Mouse (Mus musculus) adrenal gland, adult 18-20 months (tissue): ENCODE data around the gene Dnajb5. TPM values are rescaled to one million over a fixed set of nuclear protein-coding genes. Genes with fewer than 3 reads are reported as not detected.
A peak's percentile ranks its signal among the peaks of the same experiment; 100 is the strongest.

ENCODE experiments used
- DNase-seq, 2 experiments: peaks; one replicate each; pipeline ENCODE4 v3.0.0; 2021 to 2022; ENCODE audit warnings: low spot score in 2 of 2
- long read RNA-seq, 2 experiments: library from polyadenylated mRNA; stranded (forward); transcript quantifications; one replicate each; pipeline ENCODE4 v2.0.0; 2021
- total RNA-seq, 2 experiments: library from RNA; stranded (reverse); gene quantifications; 1 replicate in 1 of 2; 2 replicates in 1 of 2; pipeline ENCODE4 v1.2.3; 2021

The Dnajb5 gene
- 10 to 100 TPM; 17.0 to 24.2 TPM for total RNA-seq
- long read RNA-seq, experiment 1, full-length matches to known transcripts: 4 of 5 reads
- long read RNA-seq, experiment 1, partial matches to known transcripts: 1 of 5 reads
- long read RNA-seq, experiment 1, other reads (novel, unspliced or antisense): 0 of 5 reads
- long read RNA-seq, experiment 2, partial matches to known transcripts: 0 of 3 reads
- long read RNA-seq, experiment 2, other reads (novel, unspliced or antisense): 0 of 3 reads

DNA sequence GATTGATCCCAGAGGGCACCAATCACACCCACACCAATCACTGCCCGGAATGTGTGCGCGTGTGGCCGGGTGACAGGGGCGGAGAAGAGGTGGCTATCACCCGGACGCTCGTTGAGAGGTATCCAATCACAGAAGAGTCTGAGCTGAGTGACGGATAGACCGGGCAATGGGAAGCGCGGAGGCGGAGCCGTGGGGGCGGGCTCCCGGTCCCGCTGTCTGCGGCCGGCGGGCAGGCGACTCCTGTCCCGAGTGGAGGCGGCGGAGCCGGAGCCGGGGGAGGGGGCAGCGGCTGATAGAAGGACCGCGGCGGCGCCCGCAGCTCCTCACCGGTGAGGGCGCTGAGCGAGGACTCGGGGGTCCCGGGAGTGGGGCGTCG, at the start of gene Dnajb5:
Gene Dnajb5, plus strand, starts transcription at position 139 of the 376 bp plus-strand sequence.
- peak; percentile 97 for DNase-seq

DNA sequence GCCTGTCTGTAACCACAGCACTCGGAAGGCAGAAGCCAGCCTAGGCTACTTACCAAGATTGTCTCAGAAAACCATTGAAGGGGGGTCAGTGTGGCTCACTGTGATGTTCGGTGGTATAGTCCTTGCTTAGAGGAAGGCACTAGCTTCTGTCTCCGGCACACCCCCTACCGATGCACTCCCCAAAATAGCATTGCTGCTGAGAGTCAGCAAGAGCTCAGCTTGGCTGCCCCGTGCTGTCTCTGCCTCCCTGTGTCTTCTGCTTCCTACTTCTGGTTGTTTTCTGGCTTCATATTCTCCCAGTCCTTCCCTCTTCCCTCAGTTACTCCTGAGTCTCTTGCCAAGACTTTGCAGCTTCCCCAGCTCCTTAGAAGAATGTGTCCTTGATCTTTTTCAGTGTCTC, 48.7 kb upstream of the Dnajb5 start:
- no peak for DNase-seq

DNA sequence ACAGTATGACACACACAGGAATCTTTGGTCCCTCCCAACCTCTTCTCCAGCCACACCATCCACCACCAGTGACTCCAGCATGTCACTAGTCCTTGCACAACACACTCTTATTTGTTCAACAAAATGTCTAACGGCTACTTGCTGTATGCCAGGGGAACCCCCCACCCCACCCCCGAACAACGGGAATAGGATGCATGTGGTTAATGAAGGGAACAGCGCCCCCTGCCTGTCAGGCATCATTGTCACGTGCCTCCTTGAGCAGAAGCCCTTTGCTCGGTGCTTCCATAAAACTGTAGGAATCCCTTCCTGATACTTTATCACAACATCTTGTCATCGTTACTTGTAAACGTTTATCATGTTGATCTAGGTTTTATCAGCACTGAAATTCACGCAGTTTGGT, 47.4 kb upstream of the Dnajb5 start:
- no peak for DNase-seq

DNA sequence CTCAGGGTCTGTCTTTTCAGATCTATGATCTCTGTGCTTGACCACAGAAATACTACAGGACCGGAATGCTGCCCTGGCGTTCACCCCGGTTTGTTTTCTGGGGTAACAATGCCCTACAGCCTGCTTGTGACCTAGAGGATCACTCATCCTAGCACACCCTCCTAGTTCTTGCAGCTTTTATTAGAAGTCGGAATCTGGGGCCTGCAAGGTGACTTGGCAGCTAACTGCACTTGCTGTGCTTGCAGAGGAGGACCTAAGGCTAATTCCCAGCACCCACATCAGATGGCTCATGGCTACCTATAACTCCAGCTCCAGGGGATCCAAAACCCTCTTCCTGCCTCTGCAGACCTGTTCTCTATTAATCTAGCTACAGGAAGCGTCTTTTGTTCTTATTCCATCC, 46.9 kb upstream of the Dnajb5 start:
- DNase-seq: no peak

DNA sequence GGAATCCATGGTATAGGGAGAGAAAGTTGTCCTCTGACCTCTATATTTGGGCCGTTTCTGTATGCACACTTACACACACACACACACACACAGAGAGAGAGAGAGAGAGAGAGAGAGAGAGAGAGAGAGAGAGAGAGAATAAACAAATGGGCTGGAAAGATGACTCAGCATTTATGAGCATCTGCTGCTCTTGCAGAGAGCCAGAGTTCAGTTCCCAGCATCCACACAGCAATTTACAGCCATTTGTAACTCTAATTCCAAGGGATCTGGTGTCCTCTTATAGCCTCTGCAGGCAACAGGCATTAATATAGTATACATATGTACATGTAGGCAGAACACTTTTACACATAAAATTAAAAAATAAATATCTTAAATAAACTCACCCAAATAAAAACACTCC, 45.7 kb upstream of the Dnajb5 start:
- DNase-seq: no peak

DNA sequence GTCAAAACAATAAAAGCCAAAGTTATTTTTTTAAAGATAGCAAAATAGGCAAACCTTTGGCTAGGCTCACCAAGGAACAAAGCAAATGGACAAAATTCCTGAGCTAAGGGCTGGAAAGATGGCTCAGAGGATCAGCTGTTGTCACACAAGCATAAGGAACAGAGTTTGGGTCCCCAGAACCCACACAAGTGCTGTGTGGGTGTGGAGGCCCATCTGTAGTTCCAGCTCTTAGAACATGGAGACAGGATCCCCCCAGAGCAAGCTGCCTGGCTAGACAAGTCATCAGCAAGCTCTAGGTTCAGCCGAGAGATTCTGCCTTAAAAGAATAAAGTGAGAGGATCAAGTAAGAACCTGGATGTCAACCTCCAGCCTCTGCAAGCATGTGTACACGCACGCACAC, 45.1 kb upstream of the Dnajb5 start:
- DNase-seq: no peak

DNA sequence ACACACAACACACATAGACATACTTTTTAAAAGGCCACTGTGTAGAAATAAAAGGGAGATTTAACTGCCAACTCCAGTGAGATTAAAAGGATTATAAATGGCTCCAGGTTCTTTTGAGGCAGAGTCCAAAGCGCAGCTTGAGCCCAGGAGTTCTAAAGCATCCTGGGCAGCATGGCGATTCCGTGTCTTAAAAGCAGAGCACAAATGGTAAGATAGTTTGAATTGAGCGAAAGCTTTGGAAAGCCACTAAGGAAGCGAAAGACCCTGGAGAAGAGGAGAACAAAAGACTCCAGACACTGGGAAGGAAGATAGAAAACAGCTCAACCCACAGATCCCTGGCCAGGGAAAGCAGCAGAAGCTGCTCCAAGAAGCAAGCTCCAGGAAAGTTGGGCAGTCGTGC, 44.6 kb upstream of the Dnajb5 start:
- no peak for DNase-seq

DNA sequence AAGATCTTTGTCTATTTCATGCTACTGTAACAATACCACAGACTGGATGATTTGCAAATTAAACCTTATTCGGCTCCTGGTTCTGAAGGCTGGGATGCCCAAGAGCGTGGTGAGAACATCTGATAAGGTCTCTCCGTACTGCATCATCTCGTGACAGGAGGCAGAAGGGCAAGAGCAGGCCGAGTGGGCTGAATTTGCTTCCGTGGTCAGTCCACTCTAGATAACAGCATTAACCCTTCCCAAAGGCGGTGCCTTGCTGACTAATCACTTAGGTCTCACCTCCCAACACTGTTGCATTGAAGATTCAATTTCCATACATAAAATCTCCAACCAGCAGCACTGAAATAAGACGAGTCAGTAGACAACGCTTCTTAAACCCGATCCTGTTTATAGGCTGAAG, 36.2 kb upstream of the Dnajb5 start:
- DNase-seq: no peak

DNA sequence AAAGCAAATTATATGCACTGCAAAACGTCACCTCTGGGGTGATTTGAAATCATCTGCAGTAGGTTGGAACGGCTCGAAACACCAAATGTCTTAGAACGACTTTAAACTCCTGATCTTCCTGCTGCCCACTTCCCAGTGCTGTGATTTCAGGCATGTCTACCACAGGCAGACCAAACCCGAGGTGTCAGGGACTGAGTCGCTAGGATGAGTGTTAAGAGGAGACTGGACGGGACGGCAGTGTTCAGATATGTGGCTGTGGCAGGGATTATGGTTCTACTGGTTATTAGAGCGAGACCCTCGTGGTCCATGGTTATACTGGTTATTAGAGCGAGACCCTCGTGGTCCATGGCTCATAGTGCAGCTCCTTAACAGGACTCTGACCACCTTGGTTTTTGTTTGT, 34.3 kb upstream of the Dnajb5 start:
- no peak for DNase-seq

DNA sequence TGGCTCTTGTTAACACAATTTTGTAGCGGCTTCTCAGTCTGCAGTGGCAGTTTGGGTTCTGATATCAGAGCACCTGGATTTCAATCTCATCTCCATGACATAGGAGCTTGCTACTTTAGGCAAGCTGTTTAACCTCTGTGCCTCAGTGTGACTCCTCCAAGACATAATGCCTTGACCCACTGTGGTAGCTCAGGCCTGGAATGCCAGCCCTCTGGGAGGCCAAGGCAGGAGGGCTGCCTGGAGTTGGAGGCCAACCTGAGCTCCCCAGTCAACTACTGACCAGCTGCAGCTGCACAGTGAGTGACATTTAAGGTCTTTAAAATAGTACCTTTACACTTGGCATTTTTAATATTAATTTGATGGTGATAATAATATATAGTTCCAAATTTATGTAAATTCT, 33.6 kb upstream of the Dnajb5 start:
- no peak for DNase-seq

DNA sequence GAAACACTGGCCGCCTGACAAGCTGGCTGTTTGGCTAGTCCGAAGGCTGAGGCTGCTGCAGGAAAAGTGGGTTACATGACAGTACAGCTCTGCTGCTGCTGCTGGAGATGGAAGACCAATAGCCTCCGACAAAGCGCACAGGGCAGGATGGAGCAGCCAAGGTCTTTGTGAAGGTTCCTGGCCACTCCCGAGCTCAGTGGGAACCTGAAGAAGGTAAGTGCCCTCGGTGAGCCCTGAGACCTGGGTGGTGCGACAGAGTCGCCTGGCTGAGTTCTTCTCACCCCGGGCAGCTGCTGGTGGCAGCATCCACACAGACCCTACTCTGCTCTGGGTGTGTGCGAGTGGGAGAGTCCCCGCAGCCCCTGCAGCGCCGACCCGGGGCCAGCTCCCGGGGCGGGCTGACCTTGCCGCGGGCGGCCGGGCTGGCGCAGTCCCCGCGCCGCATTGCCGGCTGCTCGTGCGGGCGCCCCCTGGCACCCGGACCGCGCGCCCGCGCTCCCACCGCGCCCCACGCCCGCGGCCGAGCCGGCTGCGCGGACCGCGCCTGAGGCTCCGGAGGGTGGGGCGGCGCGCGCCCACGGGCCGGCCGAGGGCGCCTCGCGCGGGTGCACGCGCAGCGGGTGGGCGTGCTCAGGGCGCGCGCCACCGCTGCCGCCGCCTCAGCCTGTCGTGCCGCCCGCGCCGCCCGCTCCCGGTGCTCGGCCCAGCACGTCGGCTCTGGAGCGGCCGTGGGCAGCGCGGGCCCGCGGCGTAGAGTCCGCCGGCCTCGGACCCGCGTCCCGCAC, 32.8 kb upstream of the Dnajb5 start, which contains the start of gene Phf24:
Gene Phf24, plus strand, starts transcription at position 44 of the 785 bp plus-strand sequence.
- DNase-seq: peak; percentile 17 to 31

DNA sequence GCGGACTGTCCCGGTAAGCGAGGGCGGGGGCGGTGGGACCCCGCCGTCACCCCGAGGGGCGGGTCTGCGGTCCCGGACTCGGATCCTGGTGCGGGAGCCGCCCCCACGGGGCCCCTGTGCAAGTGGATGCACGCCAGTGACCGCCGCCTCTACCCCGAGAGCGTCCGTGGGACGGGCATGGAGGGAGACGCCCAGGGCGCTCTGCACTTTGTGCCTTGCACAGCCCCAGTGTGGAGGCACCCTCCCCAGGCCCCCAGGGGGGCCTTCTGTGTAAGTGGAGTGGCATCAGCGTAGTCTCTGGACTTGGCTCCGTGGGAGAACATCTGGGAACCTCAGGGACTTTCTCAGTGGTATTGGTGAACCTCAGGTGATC, 32.2 kb upstream of the Dnajb5 start:
- no peak for DNase-seq

DNA sequence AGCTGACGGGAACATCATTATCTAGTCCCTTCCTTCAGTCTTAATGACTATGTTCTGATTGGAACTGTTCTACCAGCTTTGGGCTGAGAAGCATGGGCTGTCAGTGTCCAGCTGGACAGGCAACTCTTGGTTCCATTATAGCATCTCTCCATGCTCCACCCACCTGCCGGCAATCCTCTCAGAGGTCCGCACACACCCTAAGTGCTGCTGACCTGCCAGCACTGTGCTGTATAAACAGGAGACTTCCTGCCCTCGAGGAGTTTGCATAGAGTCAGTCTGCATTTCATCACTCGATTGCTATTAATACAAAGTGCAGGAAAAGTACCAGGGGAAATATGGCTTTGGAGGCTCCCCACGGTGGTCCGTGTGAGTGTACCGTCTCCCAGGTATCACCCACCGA, 28.9 kb upstream of the Dnajb5 start:
- DNase-seq: no peak

DNA sequence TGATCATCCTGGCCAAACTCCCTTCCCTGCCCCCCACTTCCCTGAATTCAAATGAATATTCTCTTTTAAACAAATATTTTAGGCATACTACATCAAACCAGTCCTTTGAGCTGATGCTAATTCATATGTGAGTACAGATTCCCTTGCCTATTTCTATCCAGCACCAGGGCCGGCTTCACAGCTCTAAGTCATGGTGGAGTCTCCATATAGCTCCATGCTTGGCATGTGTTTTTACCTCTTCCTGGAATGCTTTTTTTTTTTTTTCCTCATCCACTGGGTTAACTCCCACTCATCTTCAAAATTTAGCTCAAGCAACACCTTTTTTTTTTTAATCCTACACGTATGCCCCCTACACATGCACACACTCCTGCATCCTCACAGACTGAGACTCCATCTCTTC, 28.1 kb upstream of the Dnajb5 start:
- no peak for DNase-seq

DNA sequence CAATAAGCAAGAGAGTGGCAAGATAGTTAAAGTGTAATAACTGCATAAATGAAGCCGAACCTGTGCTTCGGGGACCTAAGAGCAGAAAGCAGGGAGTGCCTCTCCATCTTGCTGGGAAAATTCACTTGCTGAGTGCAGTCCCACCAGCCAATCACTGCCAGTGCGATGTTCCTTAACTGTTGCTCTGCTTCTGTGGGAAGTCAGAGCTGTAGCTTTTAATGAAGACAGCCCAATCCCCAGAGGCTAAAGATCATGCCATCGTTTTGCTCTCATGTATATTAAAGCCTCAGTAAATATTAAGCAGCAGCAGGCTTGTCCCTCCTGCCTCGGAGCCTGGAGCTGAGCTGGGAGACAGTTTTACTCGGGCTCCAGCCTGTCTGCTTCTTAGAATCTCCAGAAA, 27.6 kb upstream of the Dnajb5 start:
- DNase-seq: no peak

DNA sequence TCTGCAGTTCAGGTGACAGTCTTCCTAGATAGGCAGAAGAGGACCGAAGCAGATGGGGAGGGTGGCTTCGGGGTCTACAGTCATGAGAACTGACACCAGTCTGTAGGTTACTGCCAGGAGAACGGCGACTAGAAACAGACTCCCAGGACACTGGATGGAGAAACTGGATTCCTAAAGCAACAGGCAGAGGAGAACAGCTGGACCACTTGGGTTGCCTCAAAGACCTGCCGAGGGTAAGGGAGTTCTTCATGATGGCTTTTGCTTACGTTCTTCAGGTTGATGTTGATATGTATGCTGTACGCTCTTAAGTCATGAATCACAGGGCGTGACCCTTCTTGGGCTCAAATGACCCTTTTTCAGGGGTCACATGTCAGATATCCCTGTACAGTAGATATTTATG, 27.2 kb upstream of the Dnajb5 start:
- DNase-seq: no peak

DNA sequence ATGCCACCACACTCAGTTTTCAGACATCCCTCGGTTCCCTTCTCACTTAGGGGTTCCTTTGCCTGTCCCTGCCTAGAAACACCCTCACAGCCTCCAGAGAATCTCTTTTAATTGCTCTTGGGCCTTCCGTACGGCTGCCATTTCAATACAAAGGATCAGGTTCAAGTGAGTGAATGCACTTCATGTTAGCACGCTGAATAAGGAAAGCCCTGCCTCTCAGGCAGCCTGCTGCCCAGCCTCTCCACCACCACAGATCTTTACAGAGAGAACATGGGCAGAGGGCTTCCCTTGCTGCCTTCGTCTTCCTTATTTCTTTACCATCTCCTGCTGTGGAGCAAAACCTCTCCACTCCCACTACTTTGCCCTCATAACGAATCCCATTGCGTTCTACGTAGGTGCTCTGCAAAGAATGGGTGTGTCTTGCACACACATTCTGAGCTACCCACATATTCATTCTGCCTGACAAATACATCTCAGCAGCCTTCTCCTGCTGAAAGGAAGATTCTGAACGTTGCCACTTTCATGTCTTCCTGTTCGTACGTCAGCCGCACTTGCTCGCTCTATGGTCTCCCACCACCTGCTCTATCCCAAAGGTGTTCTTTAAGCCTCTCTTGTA, 25.4 kb upstream of the Dnajb5 start:
- no peak for DNase-seq

DNA sequence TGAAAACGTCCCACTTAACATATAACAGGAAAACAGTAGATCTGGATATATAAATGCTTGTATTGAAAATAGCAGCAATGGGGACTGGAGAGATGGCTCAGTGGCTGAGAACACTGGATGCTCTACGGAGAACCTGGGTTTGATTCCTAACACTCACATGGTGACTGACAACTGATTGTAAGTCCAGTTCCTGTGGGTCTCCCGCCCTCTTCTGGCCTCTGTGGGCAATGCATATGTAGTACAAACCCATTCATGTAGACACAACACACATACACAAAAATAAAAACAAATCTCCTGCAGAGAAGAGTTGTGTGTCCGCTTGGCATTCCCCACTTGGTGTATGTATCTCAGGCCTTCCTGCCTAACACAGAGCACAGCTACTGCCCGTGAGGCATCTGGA, 21.4 kb upstream of the Dnajb5 start:
- no peak for DNase-seq

DNA sequence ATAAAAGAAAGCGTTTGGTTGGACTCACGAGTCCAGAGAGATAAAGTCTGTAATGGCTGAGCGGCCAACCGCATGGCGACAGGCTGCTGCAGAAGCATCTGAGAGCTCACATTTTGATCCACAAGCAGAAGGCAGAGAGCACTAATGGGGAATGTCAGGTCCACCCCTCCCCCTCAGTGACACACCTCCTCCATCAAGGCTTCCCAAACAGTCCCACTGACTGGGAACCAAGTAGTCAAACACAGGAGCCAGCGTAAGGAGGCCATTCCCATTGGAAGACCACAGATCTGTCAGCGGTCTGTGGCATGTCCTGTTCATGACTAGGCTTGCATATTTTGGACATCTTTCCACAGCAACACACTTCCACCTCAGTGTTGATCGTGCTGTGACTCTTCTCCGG, 20.7 kb upstream of the Dnajb5 start:
- DNase-seq: no peak

DNA sequence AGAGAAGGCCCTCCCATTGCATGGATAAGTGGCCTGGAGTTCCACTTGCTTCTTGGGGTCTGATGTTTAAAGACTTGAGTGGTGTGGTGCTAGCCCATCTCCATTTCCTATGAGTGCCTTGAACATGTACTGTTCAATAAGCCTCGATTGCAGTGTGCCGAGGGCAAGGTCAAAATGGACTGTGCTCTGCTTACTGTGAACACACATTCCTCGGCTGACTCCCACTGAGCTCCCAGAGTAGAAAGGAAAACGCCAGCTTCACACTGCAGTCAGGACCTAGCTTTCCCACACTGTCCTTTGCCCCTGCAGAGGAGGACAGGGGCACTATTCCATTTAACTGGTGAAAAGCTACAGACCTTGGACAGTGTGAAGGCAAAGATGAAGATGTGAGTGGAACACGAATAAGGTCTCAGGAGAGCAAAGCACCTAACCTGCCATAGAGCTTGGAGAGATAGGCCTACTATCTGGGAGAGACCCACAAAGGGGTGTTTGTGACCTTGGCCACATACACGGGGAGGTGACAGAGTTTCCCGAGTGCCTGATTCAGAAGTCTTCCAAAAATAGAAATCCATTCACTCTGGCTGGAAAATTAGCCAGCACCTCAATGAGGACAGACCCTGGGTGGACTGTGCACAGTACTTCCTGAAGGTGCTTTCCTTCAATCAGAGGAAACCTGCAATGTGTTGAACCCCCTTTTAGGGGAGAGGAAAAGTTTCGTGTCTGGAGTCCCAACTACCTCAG, 17.2 kb upstream of the Dnajb5 start:
- no peak for DNase-seq

DNA sequence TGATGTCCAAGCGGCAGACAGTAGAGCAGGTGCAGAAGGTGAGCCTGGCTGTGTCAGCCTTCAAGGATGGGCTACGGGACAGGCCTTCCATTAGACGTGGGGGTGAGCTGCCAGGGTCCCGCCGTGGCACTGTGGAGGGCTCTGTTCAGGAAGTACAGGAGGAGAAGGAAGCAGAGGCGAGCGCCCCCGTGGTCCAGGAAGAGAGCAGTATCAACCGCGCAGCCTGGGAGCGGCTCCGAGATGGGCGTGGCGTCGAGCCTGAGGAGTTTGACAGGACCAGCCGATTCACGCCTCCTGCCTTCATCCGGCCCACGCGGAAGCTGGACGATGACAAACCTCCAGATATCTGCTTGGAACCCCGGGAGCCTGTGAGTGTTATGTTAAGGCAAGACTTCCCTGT, 16.0 kb upstream of the Dnajb5 start:
- peak; percentile 45 to 56 for DNase-seq

DNA sequence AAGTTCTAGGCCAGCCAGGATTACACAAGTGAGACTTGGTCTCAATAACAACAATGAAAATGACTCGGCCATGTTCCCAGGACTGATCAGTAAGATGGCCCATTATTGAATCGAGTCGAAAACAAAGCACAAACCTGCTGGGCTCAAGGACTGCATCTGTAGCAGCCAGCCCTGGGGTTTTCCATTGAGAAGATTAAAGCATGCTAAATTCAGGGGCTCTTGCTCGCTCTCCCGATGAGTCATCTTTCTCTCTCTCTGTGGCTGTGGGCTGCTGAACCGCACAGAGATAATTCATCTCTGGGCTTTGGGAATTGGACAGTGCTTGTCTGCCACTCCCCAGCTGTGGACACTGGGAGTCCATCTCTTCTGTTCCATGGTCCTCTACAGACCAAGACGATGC, 8.2 kb upstream of the Dnajb5 start:
- DNase-seq: no peak
